In the genomic region with DNA sequence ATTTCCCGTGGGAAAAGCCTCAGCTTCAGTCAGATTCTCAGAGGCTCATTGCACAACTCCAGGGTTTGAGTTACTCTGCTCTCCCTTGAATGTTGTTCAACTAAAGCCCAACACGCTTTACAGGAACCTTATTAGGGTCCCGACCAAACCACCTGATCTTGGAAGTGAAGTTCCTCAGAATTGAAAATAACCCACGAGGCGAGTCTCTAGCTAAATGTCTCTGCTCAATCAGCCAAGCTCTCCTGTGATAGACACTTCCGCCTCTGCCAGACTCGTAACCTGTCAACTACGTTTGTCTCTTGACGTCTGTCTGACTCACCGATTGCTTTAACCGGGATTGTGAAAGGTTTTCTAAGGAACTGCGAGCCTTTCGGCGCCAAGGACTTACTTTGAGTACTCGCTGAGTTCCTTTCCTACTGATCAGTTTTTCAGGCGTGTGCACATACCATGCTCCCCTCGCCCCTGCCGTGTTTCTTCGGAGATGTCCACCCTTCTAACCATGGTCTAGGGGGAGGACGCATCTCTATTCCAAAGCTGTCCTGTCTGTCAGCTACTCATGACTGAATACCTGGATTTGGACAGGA, we compare ENCODE assay signal across 1 mouse cellular context.
TF ChIP-seq lines count a peak whose summit lies in the region.

No protein-coding gene starts in this region.

TF ChIP-seq in MEL, 35 proteins besides CTCF, POLR2A, EP300 and RAD21 (continued from another document):
- TF ChIP-seq ZKSCAN1 (IDR thresholded peaks at IDR 0.05; ENCODE audit: low read depth, low read length): 0 out of 2 replicates have a peak, but pooled peaks have one; percentile 24
- TF ChIP-seq HCFC1 (IDR thresholded peaks at IDR 0.05; ENCODE audit: low read depth, low read length): peak; percentile 59
- TF ChIP-seq MYB (IDR thresholded peaks at IDR 0.05; ENCODE audit: low read depth, low read length): no peak
- TF ChIP-seq ELF1 (IDR thresholded peaks at IDR 0.05; ENCODE audit: low read depth, low read length): peak; percentile 90
- TF ChIP-seq MXI1 (IDR thresholded peaks at IDR 0.05; ENCODE audit: low read depth, low read length): peak; percentile 94
- no peak for TF ChIP-seq JUND (IDR thresholded peaks at IDR 0.05; ENCODE audit: low read depth, low read length)
- TF ChIP-seq GATA1 (IDR thresholded peaks at IDR 0.05; ENCODE audit: low read depth, low read length): no peak
- 0 out of 2 replicates have a peak, but pooled peaks have one; percentile 45 for TF ChIP-seq RCOR1 (IDR thresholded peaks at IDR 0.05; ENCODE audit: low read depth, low read length)
- no peak for TF ChIP-seq POLR2AphosphoS2 (IDR thresholded peaks at IDR 0.05; ENCODE audit: low read length)
- TF ChIP-seq BHLHE40 (IDR thresholded peaks at IDR 0.05; ENCODE audit: borderline replicate concordance, low read depth, low read length): no peak
- TF ChIP-seq NELFE (IDR thresholded peaks at IDR 0.05; ENCODE audit: low read depth, low read length): peak; percentile 55; the same call in 1 of the 2 replicates
- TF ChIP-seq SIN3A (IDR thresholded peaks at IDR 0.05; ENCODE audit: low read length): peak; percentile 81
- TF ChIP-seq USF1 (IDR thresholded peaks at IDR 0.05; ENCODE audit: low read depth, low read length): no peak
- peak; percentile 31; the same call in 1 of the 2 replicates for TF ChIP-seq UBTF (IDR thresholded peaks at IDR 0.05; ENCODE audit: borderline replicate concordance, insufficient read depth, low read depth, low read length)
- peak; percentile 81 for TF ChIP-seq MAX (IDR thresholded peaks at IDR 0.05; ENCODE audit: low read length)
- TF ChIP-seq SMC3 (IDR thresholded peaks at IDR 0.05; ENCODE audit: low read depth, low read length): 0 out of 2 replicates have a peak, but pooled peaks have one; percentile 22
- TF ChIP-seq MAFK (IDR thresholded peaks at IDR 0.05; ENCODE audit: borderline replicate concordance, low read depth, low read length): no peak
- no peak for TF ChIP-seq USF2 (IDR thresholded peaks at IDR 0.05; ENCODE audit: borderline replicate concordance in 1 of 2, insufficient read depth in 1 of 2, low read depth in 1 of 2, low read length in 2 of 2)
- no peak for TF ChIP-seq KAT2A (conservative IDR thresholded peaks at IDR 0.05; ENCODE audit: low read depth, low read length)
- no peak for TF ChIP-seq CHD2 (IDR thresholded peaks at IDR 0.05; ENCODE audit: low read length)
- TF ChIP-seq TBP (IDR thresholded peaks at IDR 0.05; ENCODE audit: low read depth, low read length): peak; percentile 68; the same call in 1 of the 2 replicates
- no peak for TF ChIP-seq TAL1 (IDR thresholded peaks at IDR 0.05; ENCODE audit: low read length)
- no peak for TF ChIP-seq POLR2AphosphoS5 (IDR thresholded peaks at IDR 0.05; ENCODE audit: borderline replicate concordance, low read depth, low read length)
- TF ChIP-seq MAZ (IDR thresholded peaks at IDR 0.05; ENCODE audit: low read depth, low read length): no peak
- TF ChIP-seq MYC (IDR thresholded peaks at IDR 0.05; ENCODE audit: low read depth, low read length): peak; percentile 78; the same call in 1 of the 2 replicates
- 0 out of 2 replicates have a peak, but pooled peaks have one; percentile 52 for TF ChIP-seq ETS1 (IDR thresholded peaks at IDR 0.05; ENCODE audit: low read depth, low read length)
TF ChIP-seq in MEL: peak in this region for 15.
